Comparison of ENCODE assay signal across 13 mouse cellular contexts in genomic region chr8:119021478-119021877, GRCm38 (mm10).
"Had no signal": no experiment of that assay in that cellular context is flagged by ENCODE, and none has a peak within 500 bp of the region (broad histone marks: within the 10 kb centered on the region; RNA-seq: fewer than 3 reads in every experiment).

No protein-coding gene starts in this region.

- DNase-seq: kidney, adult 9 months; kidney, postnatal 36 days; liver, embryonic 13.5 days; liver, postnatal 0 days; lung, postnatal 14 days; thymus, postnatal 4 days had no signal

- H3K36me3 ChIP-seq: limb, embryonic 15.5 days; liver, embryonic 13.5 days; lung, embryonic 15.5 days; midbrain, embryonic 12.5 days had no signal

- H3K27me3 ChIP-seq: limb, embryonic 15.5 days; liver, embryonic 13.5 days; lung, embryonic 15.5 days; megakaryocyte, embryonic 14.5 days; midbrain, embryonic 12.5 days had no signal

- H3K4me2 ChIP-seq: limb, embryonic 15.5 days; liver, embryonic 13.5 days; lung, embryonic 15.5 days; midbrain, embryonic 12.5 days had no signal

- H3K4me1 ChIP-seq: limb, embryonic 15.5 days; liver, embryonic 13.5 days; lung, embryonic 15.5 days; megakaryocyte, embryonic 14.5 days; midbrain, embryonic 12.5 days had no signal

- H3K9me3 ChIP-seq: limb, embryonic 15.5 days; lung, embryonic 15.5 days; midbrain, embryonic 12.5 days had no signal

- H3K9ac ChIP-seq: limb, embryonic 15.5 days; liver, embryonic 13.5 days; liver, postnatal 0 days; lung, embryonic 15.5 days; midbrain, embryonic 12.5 days had no signal

- H3K4me3 ChIP-seq: limb, embryonic 15.5 days; liver, embryonic 13.5 days; lung, embryonic 15.5 days; megakaryocyte, embryonic 14.5 days; midbrain, embryonic 12.5 days had no signal

- ATAC-seq: liver, postnatal 0 days had no signal

- H3K27ac ChIP-seq: kidney, postnatal 0 days; limb, embryonic 15.5 days; liver, embryonic 13.5 days; lung, embryonic 15.5 days; macrophage; midbrain, embryonic 12.5 days; stomach, postnatal 0 days had no signal
